Mouse (Mus musculus): ENCODE results near the gene Nup107.
"Not testable (repeated sequence)": the region's sequence is repeated elsewhere in the genome, so short reads cannot be mapped to it uniquely, and the experiment has no call there.

Nup107 gene

GRCm38 (mm10) chr10:117712871-117713270, 79.6 kb downstream of the Nup107 start:
- DNase-seq: no peak

- no peak for DNase-seq
These were observed 80.2 kb downstream of the Nup107 start for GRCm38 (mm10) chr10:117712191-117712754.

GRCm38 (mm10) chr10:117711408-117711807, 81.1 kb downstream of the Nup107 start:
- no peak for DNase-seq

- DNase-seq: peak; percentile 99
These were observed 81.8 kb downstream of the Nup107 start, which contains the start of gene Mdm2 for GRCm38 (mm10) chr10:117710604-117711141. Gene Mdm2, minus strand, starts transcription at chr10:117710758.

GRCm38 (mm10) chr10:117709930-117710603, 82.4 kb downstream of the Nup107 start:
- DNase-seq: peak; percentile 79

GRCm38 (mm10) chr10:117709326-117709830, 83.1 kb downstream of the Nup107 start:
- DNase-seq: no peak

- no peak for DNase-seq
These were observed 83.6 kb downstream of the Nup107 start for GRCm38 (mm10) chr10:117708856-117709255.

GRCm38 (mm10) chr10:117708376-117708775, 84.1 kb downstream of the Nup107 start:
- no peak for DNase-seq

GRCm38 (mm10) chr10:117707114-117707838, 85.2 kb downstream of the Nup107 start:
- DNase-seq: no peak

GRCm38 (mm10) chr10:117706440-117706839, 86.1 kb downstream of the Nup107 start:
- no peak for DNase-seq

- DNase-seq: no peak
These were observed 86.7 kb downstream of the Nup107 start for GRCm38 (mm10) chr10:117705806-117706205.

GRCm38 (mm10) chr10:117704964-117705335, 87.6 kb downstream of the Nup107 start:
- DNase-seq: no peak

- DNase-seq: not testable (repeated sequence)
These were observed 88.1 kb downstream of the Nup107 start for GRCm38 (mm10) chr10:117704314-117704963.

GRCm38 (mm10) chr10:117703506-117703905, 89.0 kb downstream of the Nup107 start:
- no peak for DNase-seq

- DNase-seq: no peak
These were observed 90.3 kb downstream of the Nup107 start for GRCm38 (mm10) chr10:117702024-117702833.

- DNase-seq: no peak
These were observed 91.3 kb downstream of the Nup107 start for GRCm38 (mm10) chr10:117701034-117701829.
